Mouse (Mus musculus) hindbrain, embryonic 11.5 days (tissue): ENCODE measurements around the gene Gm3448. TPM values are rescaled to one million over a fixed set of nuclear protein-coding genes. Genes with fewer than 3 reads are reported as not detected.

ENCODE experiments used
- ATAC-seq: fragments of 200-750 bp; cut with Nextera tagmentation; 2 replicates; pipeline ENCODE4 v1.8.0; 2017; ENCODE audit warnings: mild to moderate bottlenecking, moderate TSS enrichment, moderate library complexity; ENCODE audit not compliant: low FRiP score
- DNase-seq: peaks from one replicate; pipeline ENCODE4 v3.0.0-alpha.2; 2015; ENCODE audit warnings: low spot score
- H3K27ac ChIP-seq: fragments of 300-500 bp; sonication (generic); 2 replicates; pipeline ENCODE4 v1.5.1; 2014; ENCODE audit warnings: mild to moderate bottlenecking, low read depth, low read length
- H3K27me3 ChIP-seq: fragments of 300-500 bp; sonication (generic); 2 replicates; pipeline ENCODE4 v1.6.1; 2014; ENCODE audit warnings: mild to moderate bottlenecking, low read length, moderate library complexity, mixed read lengths; ENCODE audit not compliant: control insufficient read depth, insufficient read depth
- H3K36me3 ChIP-seq: fragments of 300-500 bp; sonication (generic); 2 replicates; pipeline ENCODE4 v1.6.1; 2014; ENCODE audit warnings: mild to moderate bottlenecking, low read length, moderate library complexity, mixed read lengths; ENCODE audit not compliant: control insufficient read depth, insufficient read depth
- H3K4me1 ChIP-seq: fragments of 300-500 bp; sonication (generic); replicated peaks from 2 replicates; pipeline ENCODE4 v1.6.1; 2014; ENCODE audit warnings: low read length, mixed read lengths; ENCODE audit not compliant: control insufficient read depth, insufficient read depth
- H3K4me2 ChIP-seq: fragments of 300-500 bp; sonication (generic); replicated peaks from 2 replicates; pipeline ENCODE4 v1.6.1; 2014; ENCODE audit warnings: mild to moderate bottlenecking, low read depth, low read length
- H3K4me3 ChIP-seq: fragments of 300-500 bp; sonication (generic); 2 replicates; pipeline ENCODE4 v1.5.1; 2014; ENCODE audit warnings: low read depth, low read length
- H3K9ac ChIP-seq: fragments of 300-500 bp; sonication (generic); 2 replicates; pipeline ENCODE4 v1.6.1; 2014; ENCODE audit warnings: low read depth, low read length
- H3K9me3 ChIP-seq: fragments of 300-500 bp; sonication (generic); 2 replicates; pipeline ENCODE4 v1.6.1; 2016; ENCODE audit warnings: low read length; ENCODE audit not compliant: control insufficient read depth
- WGBS: fragments of 180-500 bp; shearing (Covaris S2); extraction: QIAGEN DNeasy Blood & Tissue Kit; methylation state at CpG from one replicate; pipeline ENCODE4 v1.1.7; 2014; 5-methylcytosine and 5-hydroxymethylcytosine counted together
- polyA plus RNA-seq: library from polyadenylated mRNA; unstranded; fragments of >200 nt; fragmentation: Nextera tagmentation; extraction: Ambion mirVana; gene quantifications from 2 replicates; pipeline ENCODE4 v1.2.1, GENCODE M21; 2014

Gm3448 gene
- polyA plus RNA-seq, 1 experiment from 2014 or later: 6.0 TPM

DNA sequence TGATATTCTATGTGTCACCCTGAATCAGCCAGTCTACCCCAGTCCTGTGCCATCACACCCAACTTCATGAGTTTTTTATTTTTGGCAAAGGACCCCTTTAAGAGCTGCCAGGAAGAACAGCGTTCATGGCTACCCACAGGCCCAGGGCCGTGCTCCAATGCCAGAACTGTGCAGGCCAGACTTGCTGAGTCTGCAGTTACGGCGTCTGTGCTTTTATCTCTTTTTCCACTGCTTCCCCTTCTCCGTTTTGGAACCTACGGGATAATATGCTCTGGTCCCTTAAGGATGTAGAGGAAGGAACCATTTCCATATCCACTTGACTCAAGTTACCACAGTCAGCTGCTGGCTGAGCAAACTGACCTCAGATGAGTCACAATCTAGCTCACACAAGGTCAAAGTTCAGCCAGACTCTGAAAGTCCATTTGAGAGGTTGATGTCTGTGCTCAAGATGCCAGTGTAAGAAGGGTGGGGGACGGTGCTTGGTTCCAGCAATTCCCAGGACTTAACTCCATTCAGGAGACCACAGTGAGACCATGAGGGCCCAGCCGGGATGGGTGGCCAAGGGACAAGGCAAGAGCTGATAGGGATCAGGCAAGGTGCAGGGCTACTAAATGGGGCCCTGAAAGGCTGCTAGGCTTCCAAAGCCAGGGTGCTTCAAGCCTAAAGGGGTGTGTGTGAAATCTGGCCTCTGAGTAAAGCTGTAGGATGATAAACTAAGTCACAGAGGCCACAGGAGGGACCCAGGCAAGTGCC lies 26.9 kb upstream of the Gm3448 start:
- Histone ChIP-seq H3K27ac (no peak overlapping the region), H3K9me3 (no peaks in the 10 kb centered on the region), H3K9ac (no peak overlapping the region), H3K4me1 (no peaks in the 10 kb centered on the region; the same call in 1 of the 2 replicates), H3K4me2 (no peak overlapping the region), H3K4me3 (no peak overlapping the region), H3K27me3 (no peaks in the 10 kb centered on the region), H3K36me3 (no peaks in the 10 kb centered on the region)
- 73% methylated on average over 8 of the region's 8 CpGs for WGBS
- DNase-seq: no peak
- no peak for ATAC-seq

- Histone ChIP-seq H3K27me3 (no peaks in the 10 kb centered on the region), H3K9me3 (no peaks in the 10 kb centered on the region), H3K4me1 (no peaks in the 10 kb centered on the region; the same call in 1 of the 2 replicates), H3K4me3 (no peak overlapping the region), H3K9ac (no peak overlapping the region), H3K27ac (no peak overlapping the region), H3K4me2 (no peak overlapping the region), H3K36me3 (no peaks in the 10 kb centered on the region)
- ATAC-seq (no peak), DNase-seq (no peak)
- 74% methylated on average over 1 of the region's 1 CpGs for WGBS
Observed at GRCm38 (mm10) chr17:15066911-15067310, 25.6 kb upstream of the Gm3448 start.

- Histone ChIP-seq H3K27ac (0 out of 2 replicates have a peak overlapping the region, but pooled peaks have one; percentile 53), H3K4me1 (no peaks in the 10 kb centered on the region; the same call in 1 of the 2 replicates), H3K4me3 (no peak overlapping the region), H3K27me3 (no peaks in the 10 kb centered on the region), H3K9ac (peak overlapping the region; percentile 27; the same call in 1 of the 2 replicates), H3K9me3 (no peaks in the 10 kb centered on the region), H3K36me3 (no peaks in the 10 kb centered on the region; the same call in 1 of the 2 replicates), H3K4me2 (peak overlapping the region; percentile 19; the same call in 1 of the 2 replicates)
- ATAC-seq (peak; percentile 94), DNase-seq (peak; percentile 75)
- WGBS: 45% methylated on average over 6 of the region's 6 CpGs
Observed at GRCm38 (mm10) chr17:15066066-15066465, 24.7 kb upstream of the Gm3448 start.

DNA sequence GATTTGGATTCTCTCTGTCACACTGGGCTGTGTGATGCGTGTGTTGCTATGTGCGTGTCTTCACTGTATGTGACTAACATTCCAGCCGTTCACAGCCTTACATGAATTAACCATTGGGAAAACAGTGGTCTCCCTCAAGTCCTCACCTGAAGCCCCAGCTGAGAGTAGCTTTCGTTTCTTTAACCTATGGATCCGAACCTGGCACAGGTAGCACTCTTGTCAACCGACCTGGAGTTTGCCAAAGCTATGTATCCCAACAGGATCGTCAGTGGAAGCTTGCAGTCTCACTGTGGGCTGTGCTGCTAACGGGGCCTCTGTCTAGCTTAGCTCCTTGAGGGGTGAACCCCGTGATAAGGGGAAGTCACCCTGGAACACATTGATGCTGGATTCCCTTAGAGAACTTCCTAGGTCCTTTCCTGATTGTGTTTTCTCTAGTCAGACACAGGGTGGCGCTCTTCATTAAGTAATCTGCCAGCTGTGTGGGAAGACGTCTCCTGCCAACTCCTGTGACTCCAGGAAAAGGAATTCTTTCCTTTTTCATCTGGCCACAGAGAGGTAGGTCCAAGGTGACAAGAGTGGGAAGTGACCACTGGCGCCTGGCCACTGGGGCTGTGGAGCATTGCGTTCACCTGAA lies 24.2 kb upstream of the Gm3448 start:
- ATAC-seq (peak; percentile 88), DNase-seq (peak; percentile 83)
- 0 out of 2 replicates have a peak overlapping the region, but pooled peaks have one; percentile 53 for H3K27ac ChIP-seq
- no peaks in the 10 kb centered on the region for H3K9me3 ChIP-seq
- no peaks in the 10 kb centered on the region; the same call in 1 of the 2 replicates for H3K36me3 ChIP-seq
- no peak overlapping the region for H3K4me3 ChIP-seq
- H3K27me3 ChIP-seq: no peaks in the 10 kb centered on the region
- peak overlapping the region; percentile 19; the same call in 1 of the 2 replicates for H3K4me2 ChIP-seq
- H3K4me1 ChIP-seq: no peaks in the 10 kb centered on the region; the same call in 1 of the 2 replicates
- 47% methylated on average over 13 of the region's 13 CpGs for WGBS
- no peak overlapping the region; the same call in 1 of the 2 replicates for H3K9ac ChIP-seq

GRCm38 (mm10) chr17:15060356-15060755 lies 19.0 kb upstream of the Gm3448 start:
- no peak overlapping the region for H3K4me2 ChIP-seq
- H3K9me3 ChIP-seq: no peaks in the 10 kb centered on the region
- H3K9ac ChIP-seq: no peak overlapping the region
- H3K4me1 ChIP-seq: no peaks in the 10 kb centered on the region
- no peak overlapping the region for H3K27ac ChIP-seq
- H3K36me3 ChIP-seq: no peaks in the 10 kb centered on the region; the same call in 1 of the 2 replicates
- no peak for ATAC-seq
- DNase-seq: no peak
- WGBS: 88% methylated on average over 6 of the region's 6 CpGs
- H3K27me3 ChIP-seq: no peaks in the 10 kb centered on the region
- H3K4me3 ChIP-seq: no peak overlapping the region

DNA sequence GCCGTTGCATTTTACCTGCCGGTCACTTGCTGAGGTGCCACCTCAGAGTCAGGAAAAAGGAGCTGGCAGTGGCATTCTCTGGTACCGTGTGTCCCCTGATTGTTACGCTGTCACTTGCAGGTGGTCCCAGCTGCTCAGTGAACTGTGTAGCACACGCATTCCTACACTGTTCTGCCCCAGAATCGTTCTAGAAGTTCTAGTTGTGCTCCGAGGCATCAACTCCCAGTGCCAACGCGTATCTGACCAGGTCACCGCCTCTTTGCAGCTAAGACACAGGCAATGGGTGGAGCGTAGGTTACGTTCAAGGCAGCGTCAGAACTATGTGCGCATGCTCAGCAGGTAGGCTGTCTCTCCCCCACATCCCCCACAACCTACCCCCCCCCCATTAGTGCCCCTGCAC lies 18.3 kb upstream of the Gm3448 start:
- DNase-seq: no peak
- no peak overlapping the region for H3K9ac ChIP-seq
- H3K27ac ChIP-seq: no peak overlapping the region
- H3K4me2 ChIP-seq: no peak overlapping the region
- H3K9me3 ChIP-seq: no peaks in the 10 kb centered on the region
- H3K36me3 ChIP-seq: no peaks in the 10 kb centered on the region; the same call in 1 of the 2 replicates
- no peak for ATAC-seq
- WGBS: 93% methylated on average over 14 of the region's 14 CpGs
- no peak overlapping the region for H3K4me3 ChIP-seq
- H3K27me3 ChIP-seq: no peaks in the 10 kb centered on the region
- H3K4me1 ChIP-seq: no peaks in the 10 kb centered on the region

GRCm38 (mm10) chr17:15058161-15058591 lies 16.8 kb upstream of the Gm3448 start:
- H3K9ac ChIP-seq: no peak overlapping the region
- H3K9me3 ChIP-seq: no peaks in the 10 kb centered on the region
- no peak for ATAC-seq
- WGBS: 88% methylated on average over 5 of the region's 5 CpGs
- no peaks in the 10 kb centered on the region for H3K27me3 ChIP-seq
- no peak overlapping the region for H3K4me3 ChIP-seq
- H3K36me3 ChIP-seq: no peaks in the 10 kb centered on the region; the same call in 1 of the 2 replicates
- H3K4me1 ChIP-seq: no peaks in the 10 kb centered on the region
- H3K27ac ChIP-seq: no peak overlapping the region
- DNase-seq: no peak
- no peak overlapping the region for H3K4me2 ChIP-seq

GRCm38 (mm10) chr17:15055925-15056324 lies 14.6 kb upstream of the Gm3448 start:
- WGBS: 87% methylated on average over 4 of the region's 4 CpGs

More at GRCm38 (mm10) chr17:15055925-15056324, 14.6 kb upstream of the Gm3448 start:
- Histone ChIP-seq H3K4me3 (no peak overlapping the region), H3K9ac (no peak overlapping the region), H3K27me3 (no peaks in the 10 kb centered on the region), H3K27ac (no peak overlapping the region), H3K4me2 (no peak overlapping the region), H3K36me3 (no peaks in the 10 kb centered on the region; the same call in 1 of the 2 replicates), H3K4me1 (no peaks in the 10 kb centered on the region), H3K9me3 (no peaks in the 10 kb centered on the region)
- ATAC-seq (no peak), DNase-seq (no peak)
